Mouse (Mus musculus) c-Kit-positive CD71-positive TER-119-negative erythroid progenitor cells, embryonic 14.5 days (primary cell): ENCODE measurements around the gene Fstl4.
"Not testable (repeated sequence)": the region's sequence is repeated elsewhere in the genome, so short reads cannot be mapped to it uniquely, and the experiment has no call there.

Experiments used
- DNase-seq: peaks from one replicate; pipeline ENCODE4 v3.0.0-alpha.2; 2013; ENCODE audit warnings: low read depth

Fstl4 gene

DNA sequence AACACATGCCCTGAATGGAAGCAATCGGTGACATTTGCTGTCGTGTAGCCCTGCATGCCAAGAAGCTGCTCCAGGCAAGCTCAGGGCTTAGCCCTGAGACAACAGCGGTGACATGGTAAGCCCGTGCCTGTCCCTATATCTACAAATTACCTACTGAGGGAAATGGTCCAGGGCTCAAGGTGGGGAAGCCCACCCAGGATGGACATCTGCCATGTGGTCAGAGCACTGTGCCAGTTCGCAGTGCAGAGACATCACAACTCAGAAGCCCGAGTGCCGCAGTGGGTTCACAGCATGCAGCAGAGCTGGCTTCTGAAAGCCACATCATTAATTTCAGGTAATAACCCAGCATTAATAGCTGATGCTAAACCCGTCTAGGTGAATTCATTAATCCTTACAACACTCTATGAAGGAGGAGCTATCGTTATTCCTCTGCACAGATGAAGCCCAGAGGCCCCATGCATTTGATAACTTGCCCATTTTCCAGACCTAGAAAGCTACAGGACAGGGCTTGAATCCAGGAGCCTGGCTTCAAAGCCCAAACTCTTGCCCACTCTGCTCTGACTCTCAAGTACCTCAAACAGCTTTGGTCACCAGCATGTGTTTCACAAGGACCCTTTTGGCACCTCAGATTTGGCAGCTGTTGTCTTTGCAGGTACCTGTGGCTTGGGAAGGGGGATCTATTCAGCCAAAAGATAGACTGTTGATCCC is 321.6 kb downstream of the Fstl4 start:
- DNase-seq = no peak

DNA sequence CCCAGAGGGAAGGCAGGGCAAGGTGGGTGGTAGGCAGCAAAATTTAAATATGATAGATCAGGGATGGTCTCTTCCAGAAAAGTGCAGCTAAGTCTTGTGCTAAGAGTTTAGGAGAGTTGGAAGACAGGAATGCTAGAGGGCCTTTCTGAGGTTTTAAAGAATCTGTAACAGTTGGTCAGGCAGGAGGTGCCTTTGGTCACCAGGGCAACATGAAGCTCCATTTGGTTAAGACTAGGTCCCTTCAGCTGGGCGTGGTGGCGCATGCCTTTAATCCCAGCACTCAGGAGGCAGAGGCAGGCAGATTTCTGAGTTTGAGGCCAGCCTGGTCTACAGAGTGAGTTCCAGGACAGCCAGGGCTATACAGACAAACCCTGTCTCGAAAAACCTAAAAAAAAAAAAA is 323.5 kb downstream of the Fstl4 start:
- DNase-seq = not testable (repeated sequence)

GRCm38 (mm10) chr11:53091596-53091995 is 327.2 kb downstream of the Fstl4 start:
- DNase-seq = no peak

- no peak for DNase-seq
Measured at GRCm38 (mm10) chr11:53096871-53097270, 332.4 kb downstream of the Fstl4 start.

DNA sequence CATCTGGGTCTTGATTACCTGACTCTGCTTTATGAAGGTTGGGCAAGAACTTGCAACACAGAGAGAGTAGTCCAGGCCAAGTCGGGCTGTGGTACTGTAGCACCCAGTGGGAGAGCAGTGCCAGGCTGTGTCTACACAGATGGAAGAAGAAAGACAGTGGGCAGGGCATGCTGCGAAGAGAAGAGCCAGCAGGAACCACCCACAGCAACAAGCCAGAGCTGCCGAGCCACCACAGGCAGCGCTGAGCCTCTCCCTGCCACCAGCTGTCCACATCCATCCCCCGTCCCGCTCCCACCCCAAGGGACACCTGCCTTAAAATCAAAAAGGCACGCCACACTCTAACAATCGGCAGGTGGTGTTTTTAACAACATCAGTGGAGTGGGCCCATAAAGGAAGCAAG is 332.9 kb downstream of the Fstl4 start:
- no peak for DNase-seq

- DNase-seq = no peak
Measured at GRCm38 (mm10) chr11:53097870-53098269, 333.4 kb downstream of the Fstl4 start.

DNA sequence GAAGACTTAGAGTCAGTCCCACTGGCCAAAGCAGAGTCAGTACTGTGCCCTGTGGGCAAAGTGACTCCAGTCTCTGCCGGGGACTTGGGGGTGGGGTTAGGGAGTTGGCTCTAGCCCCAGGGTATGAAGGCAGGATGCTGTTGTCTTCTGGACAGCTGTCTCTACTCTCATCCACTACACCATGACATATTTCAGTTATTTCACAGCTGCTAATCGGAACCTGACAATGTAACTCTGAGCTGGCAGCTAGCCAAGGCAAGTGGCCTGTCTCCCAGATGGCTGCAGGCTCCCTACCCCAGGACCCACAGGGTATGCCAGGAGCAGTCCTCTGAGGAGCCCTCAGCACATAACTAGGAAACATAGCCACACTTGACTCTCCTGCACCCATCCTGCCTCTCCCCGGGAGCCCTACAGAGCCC is 334.4 kb downstream of the Fstl4 start:
- DNase-seq = no peak

- no peak for DNase-seq
Measured at GRCm38 (mm10) chr11:53099322-53099721, 334.9 kb downstream of the Fstl4 start.

- no peak for DNase-seq
Measured at GRCm38 (mm10) chr11:53101732-53102131, 337.3 kb downstream of the Fstl4 start.

DNA sequence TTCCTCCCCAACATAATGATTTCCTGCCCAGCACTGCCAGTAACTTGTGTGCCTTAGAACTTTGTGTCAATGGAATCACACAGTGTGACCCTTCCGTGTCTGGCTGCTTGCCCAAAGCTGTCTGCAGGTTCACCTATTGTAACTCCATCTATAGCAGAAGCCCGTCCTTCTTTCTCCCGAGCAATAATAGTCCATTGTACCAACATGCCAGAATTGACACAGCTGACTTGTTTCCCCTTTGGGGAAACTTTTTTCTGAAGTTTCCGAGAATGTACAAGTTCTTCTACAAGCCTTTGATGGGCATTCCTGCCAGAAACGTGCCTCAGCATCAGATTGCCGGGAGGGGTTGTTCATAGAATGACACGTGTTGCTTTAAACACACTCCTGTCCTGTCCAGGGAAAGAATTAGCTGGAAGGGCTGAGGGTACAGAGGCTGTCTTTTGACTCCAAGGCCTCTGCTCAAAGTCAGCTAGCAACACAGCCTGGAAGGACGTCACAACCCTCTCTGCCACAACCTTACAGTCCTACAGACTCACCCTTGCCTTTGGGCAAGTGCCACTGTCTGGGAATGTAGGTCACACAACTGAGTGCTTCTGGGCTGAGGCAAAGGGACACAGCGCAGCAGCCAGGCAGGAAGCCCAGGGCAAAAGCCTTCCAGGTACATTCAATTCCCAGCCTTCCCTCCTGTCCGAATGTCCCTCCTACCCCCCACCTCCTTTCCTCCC is 339.3 kb downstream of the Fstl4 start:
- no peak for DNase-seq

- no peak for DNase-seq
Measured at GRCm38 (mm10) chr11:53107706-53108105, 343.3 kb downstream of the Fstl4 start.

DNA sequence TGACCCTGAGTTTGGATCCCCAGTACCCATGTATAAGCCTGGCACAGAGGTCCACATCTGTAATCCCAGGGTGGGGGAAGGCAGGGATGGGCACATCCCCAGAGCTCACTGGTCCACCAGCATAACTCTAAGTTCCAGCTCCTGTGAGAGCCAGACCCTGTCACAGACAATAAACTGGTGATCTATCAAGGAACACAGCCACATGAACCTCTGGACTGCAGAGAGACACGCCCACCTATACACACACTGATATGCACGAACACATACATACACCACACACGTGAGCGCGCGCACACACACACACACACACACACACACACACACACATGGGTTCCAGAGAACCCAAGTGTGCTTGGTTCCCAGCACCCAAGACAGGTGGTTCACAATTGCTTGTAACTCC is 344.4 kb downstream of the Fstl4 start:
- no peak for DNase-seq

DNA sequence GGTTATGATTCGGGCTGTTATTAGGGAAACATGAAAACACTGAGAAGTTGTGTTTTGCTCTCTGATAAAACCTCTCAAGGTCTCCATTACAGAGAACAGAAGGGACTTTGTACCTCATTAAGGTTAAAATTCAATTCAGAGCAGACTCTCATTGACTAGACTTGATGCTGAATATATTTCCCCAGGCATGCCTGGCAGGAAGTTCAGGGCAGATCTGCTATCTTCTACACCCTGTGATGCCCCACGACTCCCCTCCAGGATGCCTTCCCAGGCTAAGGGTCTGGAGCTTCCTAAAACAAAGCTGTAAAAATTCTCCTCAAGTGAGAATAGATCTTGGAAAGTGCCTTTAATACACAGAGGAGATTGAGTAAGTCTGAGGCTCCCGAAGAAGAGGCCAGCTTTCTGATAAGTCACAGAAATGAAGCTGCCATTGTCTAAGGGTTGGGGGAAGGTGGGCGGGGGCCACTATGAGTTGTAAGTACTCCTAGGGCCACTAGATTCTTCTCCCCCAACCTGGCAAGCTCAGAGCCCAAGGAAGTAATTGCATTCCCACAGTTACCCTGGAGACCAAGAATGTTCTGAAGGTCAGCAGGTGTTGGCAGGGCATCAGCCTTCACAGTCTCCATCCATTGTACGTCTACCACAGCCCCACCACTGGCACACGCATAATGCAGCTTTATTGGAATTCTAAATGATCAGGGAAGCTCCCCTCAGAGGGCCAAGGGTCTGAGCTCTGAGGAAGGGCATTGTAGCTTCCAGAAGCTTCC is 345.4 kb downstream of the Fstl4 start:
- DNase-seq = no peak

DNA sequence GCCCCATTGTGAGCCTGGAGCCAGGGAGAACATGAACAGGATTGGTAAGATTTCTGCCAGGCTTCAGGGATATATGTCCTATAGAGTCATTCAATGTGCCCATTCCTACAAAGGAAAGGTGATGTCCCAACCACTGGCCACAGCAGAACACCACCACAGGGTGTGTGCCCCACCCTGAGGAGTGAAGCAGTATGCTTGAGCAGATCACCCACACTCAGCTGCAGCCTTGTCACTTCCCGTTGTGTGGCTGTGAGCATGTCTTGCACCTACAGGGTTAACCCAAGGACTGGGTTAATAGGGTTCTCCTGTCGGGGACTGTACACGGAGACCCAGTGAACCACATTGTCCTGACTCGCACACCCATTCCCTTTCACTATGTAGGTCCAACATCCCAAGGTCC is 351.3 kb downstream of the Fstl4 start:
- no peak for DNase-seq

DNA sequence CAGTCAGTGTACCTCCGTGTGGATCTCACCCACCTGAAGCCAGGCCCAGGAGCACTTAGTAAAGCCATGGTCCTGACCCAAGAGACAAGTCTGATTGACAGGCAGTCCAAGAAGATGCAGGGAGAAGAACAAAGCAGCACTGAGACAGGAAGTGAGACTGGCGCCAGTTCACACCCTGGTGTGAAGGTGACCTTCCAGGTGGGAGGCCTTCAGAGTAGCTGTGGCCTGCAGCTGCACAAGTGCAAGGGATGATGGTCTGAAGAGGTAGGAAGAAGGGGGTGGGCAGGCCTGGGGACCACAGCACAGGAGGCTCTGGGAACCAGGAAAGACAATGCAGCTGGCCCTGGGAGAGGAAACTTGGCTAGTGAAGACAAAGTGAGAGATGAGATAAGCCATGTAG is 351.9 kb downstream of the Fstl4 start:
- no peak for DNase-seq

GRCm38 (mm10) chr11:53118226-53118965 is 354.0 kb downstream of the Fstl4 start:
- no peak for DNase-seq

GRCm38 (mm10) chr11:53119966-53120365 is 355.5 kb downstream of the Fstl4 start:
- no peak for DNase-seq

DNA sequence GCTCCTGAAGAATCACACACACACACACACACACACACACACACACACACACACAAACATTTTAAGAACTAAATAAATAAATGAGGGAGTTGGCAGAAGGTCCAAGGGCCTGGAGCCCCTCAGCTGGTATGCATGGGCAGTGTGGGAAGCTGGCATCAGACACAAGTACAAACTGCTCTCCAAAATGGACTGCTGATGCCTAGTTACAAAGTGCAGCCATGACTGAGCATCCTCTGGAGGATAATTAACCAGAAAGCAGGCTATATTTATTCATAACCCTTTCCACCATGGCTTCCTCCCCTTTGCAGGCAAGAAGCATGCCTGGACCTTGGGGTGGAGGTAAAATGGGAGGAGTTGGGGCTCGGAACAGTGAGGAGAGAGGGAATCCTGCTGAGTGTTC is 356.8 kb downstream of the Fstl4 start:
- no peak for DNase-seq

DNA sequence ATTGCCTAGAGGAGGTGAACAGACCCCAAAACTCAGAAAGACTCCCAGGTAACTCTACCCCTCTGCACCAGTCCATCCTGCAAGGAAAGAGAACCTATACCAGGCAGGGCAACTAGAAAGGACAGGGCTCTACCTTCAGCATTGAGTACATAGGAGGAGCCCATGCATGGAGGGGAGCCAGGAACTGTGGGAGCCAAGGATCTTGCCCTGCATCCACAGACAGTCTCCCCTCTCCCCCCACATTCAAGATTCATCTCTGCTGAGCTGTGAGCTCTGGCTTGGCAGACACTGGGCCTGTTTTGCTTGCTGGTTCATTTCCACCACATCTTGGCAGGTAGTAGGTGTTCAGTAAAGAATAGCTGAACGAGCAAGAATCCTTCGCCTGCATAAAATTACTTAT is 360.4 kb downstream of the Fstl4 start:
- DNase-seq = no peak

DNA sequence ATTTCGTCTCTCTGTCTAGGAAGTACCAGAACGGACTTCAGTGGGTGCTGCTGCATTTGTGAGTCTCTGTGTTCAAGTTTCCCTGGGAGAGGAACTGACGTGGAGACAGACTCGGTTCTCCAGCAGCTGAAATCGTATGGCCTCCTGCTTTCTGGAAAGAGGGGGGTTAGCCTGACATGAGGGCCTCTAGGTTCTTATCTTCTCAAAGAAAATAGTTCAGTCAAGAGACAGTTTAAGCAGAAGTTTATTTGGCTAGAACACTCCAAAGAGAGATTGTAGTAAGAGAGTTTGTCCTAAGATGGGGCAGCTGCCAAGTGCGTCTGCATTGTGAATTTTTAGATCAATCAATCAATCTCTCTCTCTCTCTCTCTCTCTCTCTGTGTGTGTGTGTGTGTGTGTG is 362.2 kb downstream of the Fstl4 start:
- no peak for DNase-seq

- DNase-seq = no peak
Measured at GRCm38 (mm10) chr11:53128661-53129060, 364.2 kb downstream of the Fstl4 start.

DNA sequence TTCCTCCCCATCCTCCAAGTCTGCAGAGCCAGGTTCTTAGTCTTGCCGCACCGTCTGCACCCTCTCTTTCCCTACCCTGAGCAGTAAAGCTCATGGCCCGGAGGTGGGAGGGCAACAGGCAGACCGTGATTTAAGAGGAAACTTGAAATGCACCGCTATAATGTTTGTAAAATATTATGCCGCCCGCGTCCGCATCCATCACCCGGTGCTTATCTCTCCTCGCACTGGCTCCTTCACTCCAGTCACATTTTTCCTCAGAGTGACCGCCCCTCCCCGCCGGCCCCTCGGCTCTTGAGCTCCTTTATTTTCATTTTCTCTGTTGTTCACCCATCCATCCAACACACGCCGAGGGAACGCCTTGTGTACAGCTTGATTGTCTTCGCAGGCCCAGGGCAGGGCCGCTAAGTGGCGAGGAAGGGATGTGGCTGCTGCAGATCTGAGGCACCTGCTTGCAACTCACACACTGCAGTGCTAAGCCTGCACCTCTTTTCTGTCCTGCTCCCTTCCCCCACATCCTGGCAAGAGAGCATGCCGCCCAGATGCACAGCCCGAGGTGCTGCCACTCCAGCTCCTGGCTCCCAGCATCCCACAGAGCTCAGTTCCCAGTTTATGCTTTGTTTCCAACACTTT is 368.1 kb downstream of the Fstl4 start:
- DNase-seq = no peak
